Mouse (Mus musculus): ENCODE results near the gene Stat5b. TPM values are rescaled to one million over a fixed set of nuclear protein-coding genes. Genes with fewer than 3 reads are reported as not detected.

The Stat5b gene
- total RNA-seq (2023) = 10 to 100 TPM; 84.9 to 98.5 TPM

GRCm38 (mm10) chr11:100850038-100850777, at the start of gene Stat5b:
Gene Stat5b, minus strand, starts transcription at chr11:100850724.

GRCm38 (mm10) chr11:100858935-100859578, 8.5 kb upstream of the Stat5b start, which contains the start of gene Stat5a:
Gene Stat5a, plus strand, starts transcription at chr11:100859351.

GRCm38 (mm10) chr11:100770646-100771408, 79.7 kb downstream of the Stat5b start, which contains the start of gene Ghdc:
Gene Ghdc, minus strand, starts transcription at chr11:100770957.

GRCm38 (mm10) chr11:100762831-100763230, 87.7 kb downstream of the Stat5b start, which contains the start of gene Hcrt:
Gene Hcrt, minus strand, starts transcription at chr11:100762931.

GRCm38 (mm10) chr11:100759611-100760233, 90.8 kb downstream of the Stat5b start, which contains the start of gene Kcnh4:
Gene Kcnh4, minus strand, starts transcription at chr11:100759942.

GRCm38 (mm10) chr11:100738066-100738604, 112.4 kb downstream of the Stat5b start, which contains the start of gene Rab5c:
Gene Rab5c, minus strand, starts transcription at chr11:100738215.

Other genes starting within 250 kb of the Stat5b start
- gene Nkiras2, start 231.5 kb downstream of the Stat5b start, total RNA-seq (2023) = 10 to 100 TPM; 43.2 to 47.8 TPM
- gene Dnajc7, start 230.6 kb downstream of the Stat5b start, total RNA-seq (2023) = 100 to 1,000 TPM; 121 to 134 TPM
- gene Zfp385c, start 158.3 kb downstream of the Stat5b start, total RNA-seq (2023) = not detected
- gene Dhx58, start 146.5 kb downstream of the Stat5b start, total RNA-seq (2023) = 10 to 100 TPM; 25.4 to 25.9 TPM
- 10 to 100 TPM; 10.6 to 11.4 TPM for gene Kat2a, start 138.3 kb downstream of the Stat5b start, total RNA-seq (2023)
- gene Hspb9, start 136.9 kb downstream of the Stat5b start, total RNA-seq (2023) = under 1 TPM in 1 of 2 experiments, not detected in 1; 0.60 TPM
- gene Rab5c, start 112.5 kb downstream of the Stat5b start, total RNA-seq (2023) = 100 to 1,000 TPM; 175 to 177 TPM
- gene Kcnh4, start 90.8 kb downstream of the Stat5b start, total RNA-seq (2023) = not detected
- gene Hcrt, start 87.8 kb downstream of the Stat5b start, total RNA-seq (2023) = not detected
- gene Ghdc, start 79.8 kb downstream of the Stat5b start, total RNA-seq (2023) = 10 to 100 TPM in 1 of 2 experiments, 1 to 10 TPM in 1; 9.9 to 10.6 TPM
- 10 to 100 TPM; 30.3 to 36.4 TPM for gene Stat5a, start 8.6 kb upstream of the Stat5b start, total RNA-seq (2023)
- 100 to 1,000 TPM; 207 to 249 TPM for gene Stat3, start 88.8 kb upstream of the Stat5b start, total RNA-seq (2023)
- under 1 TPM; 0.46 to 0.77 TPM for gene Cavin1, start 120.2 kb upstream of the Stat5b start, total RNA-seq (2023)
- gene Atp6v0a1, start 158.7 kb upstream of the Stat5b start, total RNA-seq (2023) = 100 to 1,000 TPM in 1 of 2 experiments, 10 to 100 TPM in 1; 91.3 to 101 TPM
- 1 to 10 TPM; 7.5 to 8.9 TPM for gene Naglu, start 219.3 kb upstream of the Stat5b start, total RNA-seq (2023)
- 1 to 10 TPM in 1 of 2 experiments, under 1 TPM in 1; 0.59 to 1.1 TPM for gene Hsd17b1, start 227.7 kb upstream of the Stat5b start, total RNA-seq (2023)
- 10 to 100 TPM; 13.1 to 15.3 TPM for gene Coasy, start 231.8 kb upstream of the Stat5b start, total RNA-seq (2023)
- gene Mlx, start 236.6 kb upstream of the Stat5b start, total RNA-seq (2023) = 10 to 100 TPM; 44.8 to 49.5 TPM
- gene Psmc3ip, start 244.7 kb upstream of the Stat5b start, total RNA-seq (2023) = 1 to 10 TPM; 6.7 to 8.6 TPM

Data from neutrophil, adult 83 days (primary cell).